Mouse (Mus musculus): ENCODE measurements at regions not wholly inside any gene's neighbourhood (a gene's known extent, or its start where the extent isn't known, plus 50 kb on each side); places are given as distances from the start of the nearest gene placed in this dataset.

DNA sequence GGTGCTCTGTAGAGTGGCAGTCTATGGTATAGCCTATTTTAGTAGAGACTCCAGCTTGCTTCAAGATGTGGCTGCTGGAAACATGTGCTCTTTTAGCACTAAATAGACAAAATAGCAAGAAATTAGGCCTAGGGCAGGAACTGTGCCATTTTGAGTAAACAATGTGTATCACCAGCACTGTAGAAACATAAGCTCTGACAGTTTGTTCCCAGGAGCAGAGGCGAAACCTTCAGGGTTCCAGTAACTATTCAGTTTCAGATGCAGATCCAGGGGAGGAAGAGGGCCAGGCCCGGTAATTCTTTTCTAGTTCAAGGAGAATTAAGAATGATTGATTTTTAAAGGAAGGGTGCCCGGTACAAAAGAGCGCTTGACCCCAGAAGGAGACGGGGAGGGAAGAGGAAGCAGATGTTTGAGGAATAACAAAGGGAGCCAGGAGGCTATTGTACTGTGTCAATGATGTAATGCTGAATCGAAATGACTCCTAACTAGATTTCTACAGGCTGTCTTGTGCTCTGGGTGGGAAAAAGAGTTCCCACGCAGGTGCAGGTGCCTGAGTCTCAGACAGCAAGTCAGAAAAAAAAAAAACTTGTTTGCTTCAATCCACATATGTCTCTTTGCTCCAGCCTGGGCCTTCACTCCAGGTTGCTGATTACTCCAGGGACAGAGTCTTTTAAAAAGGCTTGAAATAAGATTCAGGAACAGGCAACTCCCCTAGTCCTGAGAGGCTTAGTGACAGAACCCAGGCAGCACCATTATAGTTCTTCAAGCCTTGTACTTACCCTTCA lies 57.4 kb upstream of the Tex13c2 start:
- DNase-seq, result no peak

Measured in cerebellum, adult 11-12 months (tissue).